Mouse (Mus musculus) CD4-positive, CD25-positive, alpha-beta regulatory T cell (primary cell): ENCODE data around the gene Zfp931. TPM values are rescaled to one million over a fixed set of nuclear protein-coding genes. Genes with fewer than 3 reads are reported as not detected.

Source experiments
- polyA plus RNA-seq: library from polyadenylated mRNA; unstranded; fragments of 100-300 nt; shearing (Covaris generic); gene quantifications from one replicate; pipeline ENCODE4 v1.2.1, GENCODE M21; 2017

Gene Zfp931
- 7.5 TPM for polyA plus RNA-seq

GRCm38 (mm10) chr2:178078166-178078717 lies at the start of gene Zfp931:
Zfp931 (minus strand) TSS chr2:178078476.

DNA sequence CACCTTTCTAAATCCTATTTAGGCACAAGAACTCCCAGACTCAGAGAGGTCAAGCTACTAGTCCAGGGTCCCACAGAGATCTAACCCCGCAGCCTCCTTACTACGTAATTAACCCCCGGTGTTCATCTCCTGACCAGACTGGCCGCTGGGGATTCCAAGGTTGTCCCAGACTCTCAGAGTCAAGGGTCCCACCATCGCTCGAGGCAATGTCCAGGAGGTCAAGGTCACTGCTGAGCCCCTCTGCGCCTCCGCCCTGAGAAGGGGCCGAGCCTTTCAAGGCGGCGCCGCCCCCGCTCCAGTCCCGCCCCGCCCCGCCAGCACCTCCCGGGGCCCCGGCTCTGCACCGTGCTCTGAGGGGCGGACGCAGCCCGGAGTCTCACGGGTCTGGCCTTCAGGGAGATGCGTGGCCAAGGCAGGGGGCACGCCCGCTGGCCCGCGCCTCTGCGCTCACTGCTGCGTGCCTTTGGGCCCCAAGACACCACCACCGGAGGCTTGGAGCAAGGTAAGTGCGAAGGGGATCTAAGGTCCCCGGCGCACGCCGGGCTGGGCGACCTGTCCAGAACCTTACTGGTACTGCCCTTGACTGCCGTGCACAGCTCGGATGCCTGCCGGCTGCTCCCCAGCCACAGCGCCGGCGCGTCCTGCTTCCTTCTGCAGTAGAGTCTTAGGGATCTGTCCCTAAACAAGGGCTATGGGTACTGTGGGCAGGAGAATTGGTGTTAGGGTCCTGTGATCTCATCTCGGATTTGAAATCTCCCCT lies 40.7 kb upstream of the Zfp931 start, which contains the start of gene Phactr3:
Gene Phactr3 (plus strand): TSS at position 175 of the 760 bp plus-strand sequence.

DNA sequence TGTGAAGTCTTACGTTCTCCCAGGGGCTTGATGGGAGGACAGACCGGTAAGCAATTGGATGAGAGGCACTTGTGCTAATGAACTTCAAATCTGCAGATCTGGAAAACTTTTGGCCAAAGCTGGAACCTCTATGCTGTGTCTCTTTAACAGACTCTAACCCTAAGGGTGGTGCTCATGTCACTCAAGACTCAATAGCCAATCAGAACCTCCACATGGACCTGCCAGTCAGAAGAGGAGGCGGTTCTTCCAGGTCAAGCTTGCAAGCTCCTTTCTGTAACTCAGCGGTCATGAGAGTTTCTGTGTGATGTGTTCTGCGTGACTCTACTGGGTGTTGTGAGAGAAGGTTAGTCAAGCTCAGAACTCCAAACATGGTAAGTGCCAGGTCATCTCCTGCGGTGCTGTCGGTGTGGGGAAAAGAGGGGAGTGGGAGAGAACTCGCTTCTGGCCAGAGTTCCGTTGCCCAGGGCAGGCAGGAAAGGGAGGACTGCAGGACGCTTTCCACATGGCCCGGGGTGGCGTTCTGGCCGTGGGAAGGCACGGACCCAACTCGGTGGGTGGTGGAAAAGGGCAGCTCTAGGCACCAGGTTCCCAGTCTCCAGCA lies 55.2 kb downstream of the Zfp931 start, which contains the start of gene Zfp971:
Gene Zfp971 (plus strand): TSS at position 274 of the 601 bp plus-strand sequence.

Other genes starting within 250 kb of the Zfp931 start
- gene Gm14325, start 238.1 kb downstream of the Zfp931 start, polyA plus RNA-seq: 10.1 TPM
- gene Gm14327, start 181.4 kb downstream of the Zfp931 start, polyA plus RNA-seq: not detected
- 0.34 TPM for gene Zfp972, start 152.9 kb downstream of the Zfp931 start, polyA plus RNA-seq
- 6.9 TPM for gene Gm14326, start 121.2 kb downstream of the Zfp931 start, polyA plus RNA-seq
- gene Zfp971, start 55.2 kb downstream of the Zfp931 start, polyA plus RNA-seq: 9.0 TPM
- not detected for gene Phactr3, start 40.5 kb upstream of the Zfp931 start, polyA plus RNA-seq